Mouse (Mus musculus): ENCODE data around the gene Plekhh2. TPM values are rescaled to one million over a fixed set of nuclear protein-coding genes. Genes with fewer than 3 reads are reported as not detected.

Plekhh2 gene
- polyA plus RNA-seq, 1 experiment = 37.7 TPM

DNA sequence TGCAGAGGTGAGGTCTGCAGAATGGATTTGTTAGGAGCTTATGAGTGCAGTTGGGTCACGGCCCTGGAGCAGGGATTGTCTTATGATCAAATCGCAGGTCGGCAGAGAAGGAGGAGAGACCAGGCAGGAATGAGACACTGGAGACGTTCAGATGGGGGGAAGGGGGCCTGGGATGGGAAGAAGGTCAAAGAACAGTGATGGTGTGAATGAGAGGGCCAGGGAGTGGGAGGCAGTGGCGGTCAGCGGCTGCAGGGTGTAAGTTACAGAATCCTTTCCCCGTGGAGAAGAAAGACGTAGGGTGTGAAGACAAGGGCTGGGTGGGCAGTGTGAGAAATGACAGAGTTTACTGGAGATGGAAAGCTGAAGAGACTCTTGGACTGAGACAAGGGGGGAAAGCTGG lies 69.1 kb downstream of the Plekhh2 start:
- TF ChIP-seq CTCF (IDR thresholded peaks at IDR 0.05; ENCODE audit: borderline replicate concordance, insufficient read depth, low read length) = no peak
- no peak for TF ChIP-seq POLR2A (IDR thresholded peaks at IDR 0.05; ENCODE audit: low read depth, low read length)
- no peak overlapping the region for H3K4me3 ChIP-seq (ENCODE audit: insufficient read depth, low read length)
- peaks cover 8% of the 10 kb centered on the region for H3K4me1 ChIP-seq (ENCODE audit: control insufficient read depth, insufficient read depth, low read length)
- H3K27ac ChIP-seq (ENCODE audit: insufficient read depth, low read length) = no peak overlapping the region

GRCm38 (mm10) chr17:84581740-84582414 lies 70.2 kb downstream of the Plekhh2 start:
- Histone ChIP-seq H3K4me3 (ENCODE audit: insufficient read depth, low read length) (no peak overlapping the region), H3K4me1 (ENCODE audit: control insufficient read depth, insufficient read depth, low read length) (peaks cover 12% of the 10 kb centered on the region), H3K27ac (ENCODE audit: insufficient read depth, low read length) (0 out of 2 replicates have a peak overlapping the region, but pooled peaks have one; percentile 36)
- TF ChIP-seq CTCF (IDR thresholded peaks at IDR 0.05; ENCODE audit: borderline replicate concordance, insufficient read depth, low read length) = no peak
- TF ChIP-seq POLR2A (IDR thresholded peaks at IDR 0.05; ENCODE audit: low read depth, low read length) = no peak

DNA sequence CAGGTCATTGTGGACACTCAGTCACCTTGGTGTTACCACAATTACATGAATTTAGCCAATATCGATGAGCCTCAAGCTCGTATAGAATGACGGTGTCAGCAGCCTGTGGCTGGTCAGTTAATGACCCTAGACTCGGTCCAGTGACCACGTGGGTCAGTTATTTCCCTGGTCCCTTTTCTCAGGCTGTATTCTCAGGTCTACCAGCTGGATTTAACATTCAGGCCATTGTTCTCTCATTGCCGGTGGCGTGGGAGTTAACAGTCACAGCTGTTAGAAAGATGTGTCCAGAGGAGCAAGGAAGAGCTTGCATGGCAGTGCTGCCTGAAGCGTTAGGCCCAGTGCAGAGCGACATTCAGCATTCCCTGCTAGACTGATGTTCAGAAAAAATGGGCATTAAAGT lies 72.4 kb downstream of the Plekhh2 start:
- peaks cover 12% of the 10 kb centered on the region for H3K4me1 ChIP-seq (ENCODE audit: control insufficient read depth, insufficient read depth, low read length)
- TF ChIP-seq POLR2A (IDR thresholded peaks at IDR 0.05; ENCODE audit: low read depth, low read length) = no peak
- TF ChIP-seq CTCF (IDR thresholded peaks at IDR 0.05; ENCODE audit: borderline replicate concordance, insufficient read depth, low read length) = no peak
- no peak overlapping the region for H3K4me3 ChIP-seq (ENCODE audit: insufficient read depth, low read length)
- H3K27ac ChIP-seq (ENCODE audit: insufficient read depth, low read length) = no peak overlapping the region

GRCm38 (mm10) chr17:84585104-84585503 lies 73.4 kb downstream of the Plekhh2 start:
- Histone ChIP-seq H3K4me3 (ENCODE audit: insufficient read depth, low read length) (no peak overlapping the region), H3K27ac (ENCODE audit: insufficient read depth, low read length) (peak overlapping the region; percentile 29; the same call in 1 of the 2 replicates), H3K4me1 (ENCODE audit: control insufficient read depth, insufficient read depth, low read length) (peaks cover 12% of the 10 kb centered on the region)
- TF ChIP-seq POLR2A (IDR thresholded peaks at IDR 0.05; ENCODE audit: low read depth, low read length) (no peak), CTCF (IDR thresholded peaks at IDR 0.05; ENCODE audit: borderline replicate concordance, insufficient read depth, low read length) (no peak)

DNA sequence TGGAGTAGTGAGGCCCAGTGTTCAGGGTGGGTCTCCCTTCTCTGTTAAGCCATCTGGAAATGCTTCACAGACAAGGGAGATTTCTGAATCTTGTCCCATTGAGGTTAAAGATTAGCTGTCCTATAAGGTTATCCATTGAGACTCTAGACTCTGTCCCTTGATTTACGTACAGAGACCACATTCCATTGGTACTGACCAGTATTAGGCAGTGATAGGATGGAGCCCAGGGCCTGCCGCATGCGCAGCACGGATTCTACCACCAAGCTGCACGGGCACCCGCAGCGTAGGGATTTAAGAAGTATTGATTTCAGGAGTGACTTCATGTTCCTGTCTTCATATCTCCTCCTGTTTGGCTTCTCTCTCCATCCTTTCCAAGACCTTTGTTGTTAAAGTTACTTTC lies 78.4 kb downstream of the Plekhh2 start:
- Histone ChIP-seq H3K27ac (ENCODE audit: insufficient read depth, low read length) (no peak overlapping the region), H3K4me1 (ENCODE audit: control insufficient read depth, insufficient read depth, low read length) (peaks cover 6% of the 10 kb centered on the region; the same call in 1 of the 2 replicates), H3K4me3 (ENCODE audit: insufficient read depth, low read length) (no peak overlapping the region)
- TF ChIP-seq POLR2A (IDR thresholded peaks at IDR 0.05; ENCODE audit: low read depth, low read length) (no peak), CTCF (IDR thresholded peaks at IDR 0.05; ENCODE audit: borderline replicate concordance, insufficient read depth, low read length) (no peak)

DNA sequence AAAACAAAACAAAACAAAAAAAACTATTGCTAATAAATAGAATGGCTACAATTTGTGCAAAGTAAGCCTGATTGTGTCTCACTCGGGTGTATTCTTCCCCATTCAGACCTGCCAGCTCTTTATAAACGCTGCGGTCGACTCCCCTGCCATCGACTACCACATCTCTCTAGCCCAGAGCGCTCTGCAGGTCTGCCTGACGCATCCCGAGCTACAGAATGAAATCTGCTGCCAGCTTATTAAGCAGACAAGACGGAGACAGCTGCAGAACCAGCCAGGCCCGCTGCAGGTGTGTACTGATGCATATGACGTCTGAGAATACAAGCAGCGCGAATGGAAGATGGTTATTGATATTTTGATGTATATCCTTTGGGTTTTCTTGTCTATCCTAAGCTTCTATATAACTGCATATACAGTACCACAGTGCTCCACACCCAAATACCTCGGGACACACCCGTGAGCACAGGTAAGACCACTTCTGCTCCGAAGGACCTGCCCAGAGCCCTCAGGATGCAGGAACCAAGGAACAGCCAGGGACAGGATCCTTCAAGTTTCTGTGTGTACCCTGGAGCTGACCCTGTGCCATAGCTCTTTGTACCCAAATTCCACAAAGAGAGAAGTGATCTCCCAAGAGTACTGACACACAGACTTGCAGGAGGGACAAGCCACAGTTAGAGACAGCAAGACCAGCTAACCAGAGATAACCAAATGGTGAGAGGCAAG lies 79.9 kb downstream of the Plekhh2 start:
- TF ChIP-seq POLR2A (IDR thresholded peaks at IDR 0.05; ENCODE audit: low read depth, low read length) = no peak
- no peak for TF ChIP-seq CTCF (IDR thresholded peaks at IDR 0.05; ENCODE audit: borderline replicate concordance, insufficient read depth, low read length)
- H3K4me3 ChIP-seq (ENCODE audit: insufficient read depth, low read length) = no peak overlapping the region
- no peak overlapping the region for H3K27ac ChIP-seq (ENCODE audit: insufficient read depth, low read length)
- H3K4me1 ChIP-seq (ENCODE audit: control insufficient read depth, insufficient read depth, low read length) = no peaks in the 10 kb centered on the region

DNA sequence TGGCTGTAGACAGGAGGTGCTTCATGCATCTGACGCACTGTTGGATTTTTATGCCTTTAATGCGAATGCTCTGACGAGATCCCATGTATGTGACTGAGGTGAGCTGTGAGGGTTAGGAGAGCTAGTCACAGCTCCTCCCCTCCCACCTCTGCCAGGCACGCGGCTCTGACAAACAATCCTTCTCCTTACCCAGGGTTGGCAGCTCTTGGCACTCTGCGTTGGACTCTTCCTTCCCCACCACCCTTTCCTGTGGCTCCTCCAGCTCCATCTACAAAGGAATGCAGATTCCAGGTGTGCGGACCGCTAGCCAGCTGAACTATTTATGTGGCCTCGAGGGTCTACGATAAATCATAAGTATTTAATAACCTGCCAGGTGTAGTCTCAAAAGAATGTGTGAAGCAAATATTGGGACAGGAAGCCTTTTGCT lies 84.3 kb downstream of the Plekhh2 start:
- Histone ChIP-seq H3K4me1 (ENCODE audit: control insufficient read depth, insufficient read depth, low read length) (no peaks in the 10 kb centered on the region; the same call in 1 of the 2 replicates), H3K27ac (ENCODE audit: insufficient read depth, low read length) (no peak overlapping the region)

DNA sequence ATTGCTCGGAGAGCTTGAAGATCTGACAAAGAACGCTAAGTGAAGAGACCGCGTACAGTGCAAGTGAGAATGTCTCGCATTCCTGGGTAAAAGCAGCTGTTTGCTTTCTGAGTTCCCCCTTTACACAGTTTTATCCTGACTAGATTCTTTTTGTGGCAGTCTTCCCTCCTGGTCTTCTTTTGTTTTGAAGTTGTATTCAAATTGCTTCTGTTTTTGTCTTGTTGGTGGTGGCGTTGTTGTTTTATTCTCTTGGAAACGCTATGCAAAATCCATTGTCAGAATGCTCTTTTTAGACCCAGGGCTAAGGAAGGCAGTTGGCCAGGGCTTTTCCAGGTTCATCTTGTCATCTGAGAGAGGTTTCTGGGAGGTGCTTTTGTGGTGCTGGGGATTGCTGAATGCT lies 84.8 kb downstream of the Plekhh2 start:
- no peak for TF ChIP-seq POLR2A (IDR thresholded peaks at IDR 0.05; ENCODE audit: low read depth, low read length)
- TF ChIP-seq CTCF (IDR thresholded peaks at IDR 0.05; ENCODE audit: borderline replicate concordance, insufficient read depth, low read length) = no peak
- Histone ChIP-seq H3K27ac (ENCODE audit: insufficient read depth, low read length) (no peak overlapping the region), H3K4me1 (ENCODE audit: control insufficient read depth, insufficient read depth, low read length) (no peaks in the 10 kb centered on the region; the same call in 1 of the 2 replicates), H3K4me3 (ENCODE audit: insufficient read depth, low read length) (no peak overlapping the region)

More for the DNA sequence above, 84.3 kb downstream of the Plekhh2 start:
- H3K4me3 ChIP-seq (ENCODE audit: insufficient read depth, low read length) = no peak overlapping the region
- no peak for TF ChIP-seq POLR2A (IDR thresholded peaks at IDR 0.05; ENCODE audit: low read depth, low read length)
- no peak for TF ChIP-seq CTCF (IDR thresholded peaks at IDR 0.05; ENCODE audit: borderline replicate concordance, insufficient read depth, low read length)

- Histone ChIP-seq H3K4me3 (ENCODE audit: insufficient read depth, low read length) (no peak overlapping the region), H3K27ac (ENCODE audit: insufficient read depth, low read length) (no peak overlapping the region), H3K4me1 (ENCODE audit: control insufficient read depth, insufficient read depth, low read length) (no peaks in the 10 kb centered on the region; the same call in 1 of the 2 replicates)
- no peak for TF ChIP-seq CTCF (IDR thresholded peaks at IDR 0.05; ENCODE audit: borderline replicate concordance, insufficient read depth, low read length)
- TF ChIP-seq POLR2A (IDR thresholded peaks at IDR 0.05; ENCODE audit: low read depth, low read length) = no peak
Measured at GRCm38 (mm10) chr17:84597859-84598258, 86.2 kb downstream of the Plekhh2 start.

- H3K4me1 ChIP-seq (ENCODE audit: control insufficient read depth, insufficient read depth, low read length) = no peaks in the 10 kb centered on the region; the same call in 1 of the 2 replicates
- no peak for TF ChIP-seq POLR2A (IDR thresholded peaks at IDR 0.05; ENCODE audit: low read depth, low read length)
- no peak for TF ChIP-seq CTCF (IDR thresholded peaks at IDR 0.05; ENCODE audit: borderline replicate concordance, insufficient read depth, low read length)
- peak overlapping the region; percentile 79; the same call in 1 of the 2 replicates for H3K27ac ChIP-seq (ENCODE audit: insufficient read depth, low read length)
- H3K4me3 ChIP-seq (ENCODE audit: insufficient read depth, low read length) = no peak overlapping the region
Measured at GRCm38 (mm10) chr17:84598928-84599327, 87.2 kb downstream of the Plekhh2 start.
